Mouse (Mus musculus): Measurements from ENCODE around the gene Krit1.
A peak's percentile ranks its signal among the peaks of the same experiment; 100 is the strongest.
"Not testable (repeated sequence)": the region's sequence is repeated elsewhere in the genome, so short reads cannot be mapped to it uniquely, and the experiment has no call there.

Gene Krit1

GRCm38 (mm10) chr5:3802433-3803291, at the start of gene Krit1, which contains the start of gene Ankib1:
Krit1 (plus strand) TSS chr5:3803184.
Ankib1 (minus strand) TSS chr5:3802925.
- DNase-seq, result peak; percentile 88

- no peak for DNase-seq
Observed at GRCm38 (mm10) chr5:3771512-3771911, 31.5 kb upstream of the Krit1 start.

GRCm38 (mm10) chr5:3772017-3772416, 31.0 kb upstream of the Krit1 start:
- no peak for DNase-seq

- no peak for DNase-seq
Observed at GRCm38 (mm10) chr5:3782670-3783069, 20.3 kb upstream of the Krit1 start.

- DNase-seq, result no peak
Observed at GRCm38 (mm10) chr5:3783947-3784681, 18.9 kb upstream of the Krit1 start.

GRCm38 (mm10) chr5:3784751-3785496, 18.1 kb upstream of the Krit1 start:
- no peak for DNase-seq

GRCm38 (mm10) chr5:3787548-3787947, 15.4 kb upstream of the Krit1 start:
- DNase-seq, result no peak

- DNase-seq, result no peak
Observed at GRCm38 (mm10) chr5:3791048-3791447, 11.9 kb upstream of the Krit1 start.

- DNase-seq, result not testable (repeated sequence)
Observed at GRCm38 (mm10) chr5:3797101-3797500, 5.9 kb upstream of the Krit1 start.

GRCm38 (mm10) chr5:3798656-3799055, 4.3 kb upstream of the Krit1 start:
- DNase-seq, result not testable (repeated sequence)

GRCm38 (mm10) chr5:3800041-3800440, 2.9 kb upstream of the Krit1 start:
- no peak for DNase-seq

- DNase-seq, result no peak
Observed at GRCm38 (mm10) chr5:3800881-3801280, 2.1 kb upstream of the Krit1 start.

GRCm38 (mm10) chr5:3801672-3802432, 1.1 kb upstream of the Krit1 start:
- DNase-seq, result no peak

GRCm38 (mm10) chr5:3803292-3804165, 545 bp downstream of the Krit1 start:
- no peak for DNase-seq

- DNase-seq, result no peak
Observed at GRCm38 (mm10) chr5:3808472-3808871, 5.5 kb downstream of the Krit1 start.

GRCm38 (mm10) chr5:3834107-3834506, 31.1 kb downstream of the Krit1 start:
- DNase-seq, result no peak

- DNase-seq, result no peak
Observed at GRCm38 (mm10) chr5:3845026-3845425, 42.0 kb downstream of the Krit1 start, which contains the start of gene Lrrd1. Lrrd1 (plus strand) TSS chr5:3845173.

- DNase-seq, result no peak
Observed at GRCm38 (mm10) chr5:3870161-3870560, 67.2 kb downstream of the Krit1 start.

GRCm38 (mm10) chr5:3872348-3872747, 69.4 kb downstream of the Krit1 start:
- no peak for DNase-seq

GRCm38 (mm10) chr5:3873485-3873884, 70.5 kb downstream of the Krit1 start:
- no peak for DNase-seq

GRCm38 (mm10) chr5:3886862-3887261, 83.9 kb downstream of the Krit1 start:
- DNase-seq, result not testable (repeated sequence)
